Mouse (Mus musculus) urinary bladder, adult 18-20 months (tissue): ENCODE measurements at regions not wholly inside any gene's neighbourhood (a gene's known extent, or its start where the extent isn't known, plus 50 kb on each side); places are given as distances from the start of the nearest gene placed in this dataset.

Experiments
- DNase-seq, 2 experiments: peaks; one replicate each; pipeline ENCODE4 v3.0.0; 2022; ENCODE audit warnings: low spot score in 2 of 2, mixed read lengths in 2 of 2

DNA sequence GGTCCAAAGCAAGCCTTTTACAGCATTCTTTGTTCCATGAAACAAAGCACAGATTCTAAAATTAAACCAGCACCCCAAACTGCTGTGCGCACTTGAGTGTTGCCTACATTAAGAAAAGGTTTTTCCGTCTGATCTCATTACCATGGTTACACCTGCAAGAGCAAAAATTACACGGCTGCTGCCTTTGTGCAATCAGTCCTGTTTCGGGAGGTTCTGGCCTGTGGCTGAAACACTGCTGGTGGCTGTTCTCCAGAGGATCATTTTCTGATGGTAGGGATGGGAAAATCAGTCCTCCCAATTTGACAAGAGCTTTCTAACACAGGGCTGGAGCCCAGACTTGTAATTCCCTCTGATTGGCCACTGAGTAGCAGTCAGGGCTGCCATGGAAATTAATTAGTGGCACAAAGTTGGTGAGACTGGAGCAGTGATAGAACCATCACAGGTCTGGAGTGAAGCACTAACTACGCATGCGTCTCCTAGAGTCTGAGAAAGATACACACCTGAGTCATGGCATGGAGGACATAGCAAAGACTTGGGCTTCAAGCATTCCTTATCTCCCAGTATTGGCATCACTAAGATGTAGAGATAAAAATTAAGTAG is 114.8 kb upstream of the Fam49a start:
- DNase-seq, result no peak

DNA sequence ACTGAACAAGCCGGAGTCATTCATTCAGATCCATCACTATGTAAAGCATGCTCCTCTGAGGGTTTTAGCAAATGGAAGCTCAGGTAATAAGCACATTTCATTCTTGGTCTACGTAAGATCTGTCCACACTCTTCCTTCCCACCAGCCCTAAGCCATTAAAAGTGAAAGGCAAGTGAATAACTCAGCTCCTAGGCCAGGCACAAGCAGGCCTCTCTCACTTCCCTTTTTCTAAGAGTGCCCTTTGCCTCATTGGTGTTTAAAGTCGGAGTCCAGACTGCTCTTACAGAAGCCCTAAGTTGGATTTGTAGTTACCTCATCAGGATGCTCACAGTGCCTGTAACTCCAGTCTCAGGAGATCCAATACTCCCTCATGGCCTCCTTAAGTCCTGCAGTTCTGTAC is 114.1 kb upstream of the Fam49a start:
- no peak for DNase-seq

DNA sequence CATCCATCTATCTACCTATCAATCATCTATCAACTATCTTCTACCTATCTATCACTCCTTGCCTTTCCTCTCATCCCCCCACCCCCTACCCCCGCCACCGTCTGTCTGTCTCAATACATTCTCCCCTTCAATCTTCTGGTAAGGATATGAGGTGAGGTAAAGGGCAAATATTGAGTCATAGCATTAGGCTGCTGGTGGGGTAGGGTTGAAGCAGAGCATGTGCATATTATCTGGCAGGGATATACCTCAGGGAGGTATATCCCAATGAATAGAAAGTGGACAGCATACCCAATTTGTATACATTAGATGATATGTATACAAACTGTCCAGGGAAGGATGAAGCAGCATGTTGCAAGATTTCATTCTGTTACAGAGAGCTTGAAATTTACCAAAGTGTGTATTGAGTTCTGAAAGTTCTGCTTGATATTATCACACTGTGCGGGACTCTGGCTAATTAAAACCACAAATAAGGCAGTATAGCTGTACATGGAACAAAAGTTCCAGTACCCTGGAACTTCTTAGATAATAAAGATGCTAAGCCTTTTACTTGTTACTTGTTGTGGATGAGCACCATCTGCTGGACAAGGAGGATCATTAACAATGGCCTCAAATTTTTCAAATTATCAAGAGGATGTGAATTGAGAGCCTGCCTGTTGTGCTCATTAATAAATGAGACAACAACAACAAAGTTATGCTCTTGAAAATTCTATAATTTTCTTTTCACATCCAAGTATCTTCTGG is 113.1 kb upstream of the Fam49a start:
- DNase-seq, result no peak

DNA sequence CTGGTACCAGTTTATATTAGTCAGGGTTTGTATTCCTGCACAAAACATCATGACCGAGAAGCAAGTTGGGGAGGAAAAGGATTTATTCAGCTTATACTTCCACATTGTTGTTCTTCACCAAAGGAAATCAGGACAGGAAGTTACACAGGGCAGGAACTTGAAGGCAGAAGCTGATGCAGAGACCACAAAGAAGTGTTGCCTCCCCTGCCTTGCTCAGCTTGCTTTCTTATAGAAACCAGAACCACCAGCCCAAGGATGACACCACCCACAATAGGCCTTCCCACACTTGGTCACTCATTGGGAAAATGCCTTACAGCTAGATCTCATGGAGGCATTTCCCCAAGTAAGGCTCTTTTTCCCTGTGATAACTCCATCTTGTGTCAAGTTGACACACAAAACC is 97.5 kb upstream of the Fam49a start:
- DNase-seq, result no peak

DNA sequence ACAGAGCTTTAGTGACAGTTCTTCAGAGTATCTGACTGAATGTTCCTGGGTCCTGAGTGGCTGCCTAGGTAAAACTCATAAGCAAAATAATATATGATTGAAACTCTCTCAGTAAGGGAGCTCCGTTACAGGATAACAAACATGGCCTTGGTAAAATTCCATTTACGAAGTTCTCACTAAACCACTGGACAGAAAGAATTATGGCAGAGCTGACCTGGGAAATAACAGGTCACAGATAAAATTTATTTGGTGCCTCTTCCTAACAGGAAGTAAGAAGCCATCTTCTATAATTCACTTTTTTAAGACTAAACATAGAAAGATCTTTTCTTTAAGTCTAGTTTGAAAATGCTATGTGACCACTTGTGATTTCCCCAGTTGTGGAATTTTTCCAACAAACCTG is 91.4 kb upstream of the Fam49a start:
- no peak for DNase-seq

DNA sequence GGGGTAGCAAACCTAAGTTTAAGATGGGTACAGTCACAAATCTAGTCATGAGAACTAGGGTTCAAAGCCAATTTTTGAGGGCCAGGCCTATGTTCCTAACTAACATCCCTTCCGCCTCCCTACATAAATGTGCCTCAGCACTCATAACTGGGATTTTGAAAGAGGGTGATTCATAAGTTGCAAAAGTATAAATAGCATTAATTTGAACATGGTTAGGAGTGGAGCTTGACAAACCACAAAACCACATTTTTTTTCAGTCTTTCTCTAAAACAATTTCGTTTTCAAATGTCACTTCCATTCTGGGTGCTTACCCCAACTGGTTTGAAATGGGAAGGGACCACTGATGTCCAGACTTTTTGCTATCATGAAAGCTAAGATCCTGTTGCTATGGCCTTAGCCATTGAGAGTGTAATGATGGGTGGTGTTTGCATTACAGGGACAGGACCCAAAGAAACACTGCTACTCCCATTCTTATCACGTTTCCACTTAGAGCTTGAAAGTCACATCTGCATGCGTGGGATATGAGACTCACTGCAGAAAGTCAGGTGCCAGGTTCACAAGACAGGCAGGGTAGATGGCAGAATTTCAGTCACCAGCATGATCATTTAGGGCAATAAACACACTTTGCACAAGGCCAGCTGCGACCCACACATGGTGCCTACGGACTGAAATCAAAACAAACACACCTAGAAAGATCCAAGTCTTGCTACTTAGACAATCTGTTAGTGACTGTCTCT is 89.7 kb upstream of the Fam49a start:
- DNase-seq, result no peak

DNA sequence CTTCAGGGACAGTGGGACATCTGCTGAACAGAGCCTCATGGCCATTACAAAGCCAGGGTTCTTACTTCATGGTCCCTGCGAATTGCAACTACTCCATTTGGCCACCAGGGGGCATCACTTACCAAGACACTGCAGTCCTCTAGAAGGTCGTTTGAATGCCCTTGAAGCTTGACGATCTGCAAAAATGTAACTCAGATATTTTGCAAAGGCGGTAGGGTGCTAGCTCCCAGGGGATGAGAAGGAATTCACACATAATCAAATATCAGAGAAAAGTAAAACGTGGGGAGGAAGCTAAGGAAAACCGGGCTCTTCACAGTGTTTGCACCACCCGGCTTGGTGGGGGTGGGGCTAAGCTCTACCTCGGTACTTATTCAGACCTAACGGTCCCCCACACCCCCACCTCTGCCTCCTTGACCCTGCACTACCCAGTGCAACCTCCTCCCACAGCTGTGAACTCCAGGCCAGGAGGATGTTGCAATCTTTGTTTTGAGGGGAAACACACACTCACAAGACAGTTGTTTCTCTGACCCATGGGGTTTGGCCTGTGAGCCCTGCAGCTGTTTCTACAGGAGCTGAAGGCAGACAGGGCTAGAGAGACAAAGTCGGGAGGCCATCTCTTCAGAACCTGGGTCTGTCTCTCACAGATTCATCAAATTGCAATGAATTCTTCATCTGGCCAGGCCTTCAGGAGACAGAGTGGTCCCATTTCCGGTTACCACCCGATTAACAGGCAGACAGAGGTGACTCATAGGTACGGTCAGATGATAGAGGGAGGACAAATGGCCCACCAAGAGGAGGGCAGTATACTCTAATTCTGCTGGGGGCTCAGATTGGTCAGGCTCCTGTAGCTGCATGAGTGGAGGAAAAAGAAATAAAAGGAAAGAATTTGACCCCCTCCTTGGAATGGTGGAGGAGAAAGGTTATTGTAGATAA is 85.3 kb upstream of the Fam49a start:
- DNase-seq, result peak; percentile 37 to 72

DNA sequence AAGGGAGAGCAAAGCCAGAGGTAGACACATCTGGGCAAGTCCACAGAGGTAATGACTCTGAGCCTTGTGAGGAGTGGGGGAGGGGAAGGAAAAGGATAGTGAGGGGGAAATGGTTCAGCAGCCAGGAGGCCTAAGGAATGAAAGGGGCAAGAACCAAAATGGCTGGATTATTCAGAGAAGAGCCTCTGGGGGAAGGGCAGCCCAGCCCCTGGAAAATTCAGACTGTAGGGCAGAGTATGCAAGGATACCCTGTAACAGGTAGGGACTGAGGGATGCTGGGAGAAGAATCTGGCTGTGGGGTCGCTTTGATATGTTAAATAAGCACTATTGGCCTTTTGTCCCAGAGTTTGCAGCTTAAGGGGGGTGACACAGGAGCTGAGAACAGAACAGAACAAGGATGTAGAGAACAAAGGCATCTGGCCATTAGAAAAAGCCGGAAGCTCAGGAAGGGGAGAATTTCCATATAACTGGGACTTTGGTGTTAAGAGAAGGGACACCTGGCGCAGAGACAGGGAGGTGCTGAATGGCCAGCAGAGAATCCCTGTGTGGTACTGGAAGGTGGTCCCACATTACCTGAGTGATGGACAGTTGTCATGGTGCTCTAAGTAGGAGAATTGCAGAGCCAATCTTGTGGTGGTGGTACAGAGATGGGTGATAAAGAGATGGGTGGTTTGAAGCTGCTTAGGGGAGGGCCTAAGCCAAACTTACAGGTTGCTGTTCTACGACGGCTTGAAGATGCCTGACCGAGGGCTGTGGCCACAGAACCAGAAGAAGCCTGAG is 84.5 kb upstream of the Fam49a start:
- no peak for DNase-seq

DNA sequence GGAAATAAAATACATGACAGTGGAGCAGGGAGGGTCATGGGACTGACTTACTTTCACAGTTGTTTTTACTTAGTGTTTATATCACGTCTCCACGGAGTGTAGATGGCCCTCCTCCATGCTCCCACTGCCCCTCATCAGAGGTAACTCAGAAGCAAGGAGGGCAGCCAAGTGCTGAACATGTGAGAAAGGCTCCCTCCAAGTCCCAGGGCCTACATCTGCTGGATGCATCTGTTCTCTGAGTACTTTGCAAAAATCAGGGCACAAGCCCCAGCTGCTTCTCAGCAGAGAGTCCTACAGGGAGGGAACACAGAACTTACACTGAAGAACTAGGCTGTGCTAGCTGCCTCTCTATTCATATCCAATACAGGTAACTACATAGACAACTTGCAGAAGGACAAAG is 83.5 kb upstream of the Fam49a start:
- peak in 1 of 2 experiments; percentile 10 for DNase-seq

DNA sequence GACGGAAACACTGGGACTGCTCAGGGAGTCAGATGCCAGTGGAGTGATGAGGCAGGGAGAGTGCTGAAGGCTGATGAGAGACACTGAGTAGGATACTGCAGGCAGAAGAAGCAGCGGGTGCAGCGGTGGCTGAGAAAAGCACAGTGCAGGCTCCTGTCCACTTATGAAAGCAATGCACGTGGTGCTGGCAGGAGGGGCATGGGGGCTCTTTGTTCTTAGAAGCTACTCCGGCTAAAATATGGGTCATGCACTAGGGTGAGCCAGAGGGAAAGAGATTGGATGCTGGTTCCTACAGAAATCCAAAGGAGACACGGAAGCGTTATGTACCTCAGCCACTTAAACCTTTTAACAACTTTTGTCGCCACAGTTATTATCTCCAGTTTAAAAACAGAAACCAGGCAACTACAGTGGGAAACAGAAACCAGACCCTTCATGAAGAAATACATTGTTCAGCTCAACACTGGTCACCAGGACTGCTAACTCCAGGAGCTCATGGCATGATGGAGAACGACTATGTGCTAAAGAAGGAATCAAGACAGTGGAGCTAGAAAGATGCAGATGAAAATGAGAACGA is 82.6 kb upstream of the Fam49a start:
- DNase-seq, result no peak

DNA sequence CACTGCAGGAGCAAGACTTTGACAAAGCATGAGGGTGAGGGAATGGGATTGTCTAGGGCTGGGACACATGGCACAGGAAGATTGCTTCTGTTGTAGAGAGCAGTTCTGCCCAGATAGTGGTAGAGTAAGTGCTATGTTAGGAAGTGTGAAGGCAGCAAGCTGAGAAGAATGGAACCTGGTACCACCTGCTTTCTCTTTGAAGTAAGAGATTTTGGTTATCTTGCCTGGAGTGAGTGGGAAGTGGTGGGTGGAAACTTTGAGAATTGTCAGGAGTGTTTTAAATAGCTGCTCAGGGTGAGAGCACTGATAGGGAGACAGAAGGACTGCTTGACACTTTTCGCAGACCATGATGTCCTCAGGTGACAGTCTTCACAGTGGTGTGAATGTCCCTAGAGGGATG is 81.0 kb upstream of the Fam49a start:
- DNase-seq, result no peak

DNA sequence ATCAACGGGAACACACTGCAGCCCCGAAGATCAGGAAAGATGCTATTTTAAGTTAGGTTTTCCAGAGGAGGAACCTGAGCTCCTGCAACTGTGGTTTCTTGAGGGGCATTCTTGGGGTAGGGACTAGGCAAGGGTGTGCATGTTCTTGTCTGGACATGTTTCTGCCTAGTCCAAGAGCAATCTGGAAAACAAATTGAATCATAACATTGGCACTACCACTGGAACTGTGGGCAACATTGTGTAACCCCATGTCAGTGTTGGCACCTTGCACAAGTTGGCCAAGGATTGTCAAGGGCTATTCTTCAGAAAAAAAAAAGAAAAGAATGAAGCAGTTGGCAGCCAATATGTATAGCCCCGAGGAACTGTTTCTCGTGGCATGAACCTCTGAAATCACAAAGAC is 80.3 kb upstream of the Fam49a start:
- DNase-seq, result no peak

DNA sequence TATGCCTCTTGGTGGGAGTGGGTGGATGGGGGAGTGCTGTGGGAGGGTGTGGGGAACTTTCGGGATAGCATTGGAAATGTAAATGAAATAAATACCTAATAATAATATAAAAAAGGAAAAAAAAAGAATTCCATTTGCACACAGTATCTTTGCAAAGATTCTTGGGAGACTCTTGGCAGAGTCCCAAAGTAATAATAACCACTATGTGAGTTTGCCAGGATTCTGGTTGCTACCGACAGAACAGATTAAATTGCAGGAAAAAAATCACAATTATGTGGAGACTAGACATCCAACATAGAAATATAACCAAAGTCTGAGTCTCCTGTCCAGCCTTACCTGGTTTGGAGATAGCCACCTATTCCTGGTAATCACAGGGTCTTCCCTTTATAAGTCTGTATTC is 75.6 kb upstream of the Fam49a start:
- DNase-seq, result no peak

DNA sequence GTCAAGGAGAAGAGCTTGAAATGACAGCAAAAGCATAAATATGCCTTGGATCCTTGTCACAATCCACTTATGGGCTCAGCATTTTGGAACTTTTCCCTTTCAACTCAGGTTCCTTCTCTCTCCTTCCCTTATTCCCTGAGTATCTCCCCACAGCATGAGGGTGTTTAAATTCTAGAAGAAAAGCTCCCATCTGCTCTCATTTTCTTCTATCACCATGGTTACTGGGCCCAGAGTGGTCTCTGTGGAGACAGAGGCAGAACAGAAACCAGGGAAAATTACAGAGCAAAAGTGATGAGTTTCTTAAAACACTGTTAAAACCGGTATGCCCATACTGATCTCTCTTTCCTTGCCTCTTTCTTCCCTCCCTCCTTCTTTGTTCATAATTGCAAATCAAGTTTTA is 66.9 kb upstream of the Fam49a start:
- no peak for DNase-seq

DNA sequence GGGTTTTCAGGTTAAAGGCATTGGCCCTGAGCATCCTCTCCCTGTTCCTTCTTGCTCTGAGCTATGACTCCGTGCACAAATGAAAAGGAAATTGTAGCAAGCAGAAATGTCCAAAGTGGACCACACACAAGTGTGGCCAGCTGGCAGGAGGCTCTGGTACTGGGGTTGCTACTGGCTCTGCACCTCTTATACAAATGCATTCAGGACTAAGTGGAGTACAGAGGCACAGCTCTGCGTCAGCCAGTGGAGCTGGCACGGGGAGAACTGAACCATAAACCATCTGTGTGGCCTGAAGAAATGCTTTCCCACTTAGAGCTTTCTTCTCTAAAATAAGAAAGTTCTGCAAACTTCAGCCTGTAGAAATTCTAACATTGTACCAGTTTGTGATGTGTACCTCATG is 65.3 kb upstream of the Fam49a start:
- no peak for DNase-seq

DNA sequence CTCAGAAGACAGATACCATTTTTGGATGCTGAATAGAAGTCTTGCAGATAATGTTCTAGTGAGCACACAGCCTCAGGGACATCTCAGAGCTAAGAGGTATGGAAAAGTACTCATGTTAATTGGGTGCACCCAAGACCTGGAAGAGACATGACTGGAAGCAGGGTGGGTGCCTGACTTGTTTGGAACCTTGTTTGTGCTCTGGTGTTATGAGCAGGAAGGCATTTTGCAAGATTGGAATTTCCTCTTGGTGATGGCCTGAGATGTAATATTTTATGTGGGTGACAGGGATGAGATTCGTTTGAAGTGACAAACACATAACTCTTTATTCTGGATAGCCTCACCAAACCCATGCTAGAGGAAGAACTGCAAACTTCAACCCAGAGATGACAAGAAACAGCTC is 53.7 kb upstream of the Fam49a start:
- no peak for DNase-seq
